Mouse (Mus musculus): ENCODE results near the gene Wipf1.

- TF ChIP-seq CTCF (IDR thresholded peaks at IDR 0.05; ENCODE audit: control insufficient read depth, insufficient read depth, low read length) (peak; percentile 56), POLR2A (IDR thresholded peaks at IDR 0.05; ENCODE audit: borderline replicate concordance, control insufficient read depth, low read depth, low read length) (no peak)
Measured at GRCm38 (mm10) chr2:73561665-73562063, 32.1 kb upstream of the Wipf1 start.
